ENCODE assay signal across 21 mouse cellular contexts in the genomic region with DNA sequence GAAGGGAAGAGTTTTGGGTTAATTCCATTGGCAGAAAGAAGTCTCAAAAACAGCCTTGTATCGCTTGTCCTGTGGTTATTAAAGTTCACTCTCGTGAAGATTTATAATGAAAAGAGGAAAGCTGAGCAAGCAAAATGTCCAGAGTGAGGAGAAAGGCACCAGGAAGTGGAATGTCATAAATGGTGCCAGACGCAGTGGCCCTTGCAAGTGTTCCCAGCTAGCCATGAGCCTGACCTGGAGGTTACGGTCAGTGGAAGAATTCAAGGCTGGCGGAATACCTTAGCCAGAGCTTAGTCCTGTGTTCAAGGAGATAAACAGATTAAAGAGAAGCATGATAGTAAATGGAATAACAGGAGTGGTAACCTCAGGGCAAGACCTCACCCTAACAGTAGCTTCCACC. TPM values are rescaled to one million over a fixed set of nuclear protein-coding genes. Genes with fewer than 3 reads are reported as not detected.
DNase-seq lines count a peak whose midpoint lies in the region; TF ChIP-seq lines count a peak whose summit lies in the region.
"Had no signal": no experiment of that assay in that cellular context is flagged by ENCODE, and none has a peak within 500 bp of the region (broad histone marks: within the 10 kb centered on the region; RNA-seq: fewer than 3 reads in every experiment).

No protein-coding gene starts in this region.

- peak; percentile 59 for DNase-seq in kidney, adult 2 months
- no peak for DNase-seq in kidney, postnatal 25 days
- DNase-seq in kidney, adult 9 months = peak; percentile 55
- no peak for DNase-seq in kidney, adult 18-20 months
- peak; percentile 21 for DNase-seq in liver, adult 2 months (ENCODE audit: extremely low read depth, low read depth, low spot score)
- no peak for DNase-seq in liver
- DNase-seq: adrenal gland, adult 2 months; adrenal gland, postnatal 10 days; adrenal gland, postnatal 25 days; cerebellum, adult 11 months; cerebellum, adult 18-20 months; cerebellum, adult 8-10 months; cerebellum, adult 9-11 months; cerebellum, postnatal 14 days; cerebellum, postnatal 36 days; embryo, embryonic 11 days had no signal

- H3K4me3 ChIP-seq in kidney, adult 2 months (ENCODE audit: insufficient read depth, low read depth, low read length) = no peak overlapping the region
- no peak overlapping the region for H3K4me3 ChIP-seq in liver, adult 2 months (ENCODE audit: insufficient read depth, low read depth, low read length)
- H3K4me3 ChIP-seq: embryonic facial prominence, embryonic 13.5 days; embryonic facial prominence, embryonic 15.5 days; erythroblast, embryonic 14.5 days; forebrain, embryonic 10.5 days; forebrain, embryonic 12.5 days had no signal

- H3K9ac ChIP-seq in liver, adult 2 months (ENCODE audit: low read depth, low read length) = no peak overlapping the region
- H3K9ac ChIP-seq: embryonic facial prominence, embryonic 13.5 days; embryonic facial prominence, embryonic 15.5 days; forebrain, embryonic 12.5 days had no signal

- no peaks in the 10 kb centered on the region for H3K79me2 ChIP-seq in liver, adult 2 months (ENCODE audit: control insufficient read depth, insufficient read depth, low read length)

- H3K4me1 ChIP-seq in kidney, adult 2 months (ENCODE audit: control insufficient read depth, insufficient read depth, low read length) = peaks cover 5% of the 10 kb centered on the region; the same call in 1 of the 2 replicates
- H3K4me1 ChIP-seq in liver, adult 2 months (ENCODE audit: control insufficient read depth, insufficient read depth, low read length) = peaks cover 2% of the 10 kb centered on the region; the same call in 1 of the 2 replicates
- H3K4me1 ChIP-seq: embryonic facial prominence, embryonic 13.5 days; embryonic facial prominence, embryonic 15.5 days; forebrain, embryonic 10.5 days; forebrain, embryonic 12.5 days had no signal

- peak overlapping the region; percentile 63 for H3K27ac ChIP-seq in kidney, adult 2 months (ENCODE audit: insufficient read depth, low read depth, low read length)
- no peak overlapping the region for H3K27ac ChIP-seq in liver, adult 2 months (replicated peaks; ENCODE audit: insufficient read depth, low read depth, low read length)
- H3K27ac ChIP-seq: embryonic facial prominence, embryonic 13.5 days; embryonic facial prominence, embryonic 15.5 days; forebrain, embryonic 10.5 days; forebrain, embryonic 12.5 days had no signal

- H3K36me3 ChIP-seq in kidney, adult 2 months (ENCODE audit: control insufficient read depth, insufficient read depth, low read length) = peaks cover under 1% of the 10 kb centered on the region
- peaks cover 30% of the 10 kb centered on the region for H3K36me3 ChIP-seq in liver, adult 2 months (ENCODE audit: control insufficient read depth, insufficient read depth, low read length)
- H3K36me3 ChIP-seq: forebrain, embryonic 12.5 days had no signal

- no peak for TF ChIP-seq CTCF in kidney, adult 2 months (conservative IDR thresholded peaks at IDR 0.05; ENCODE audit: insufficient read depth, insufficient read length, low read depth, low read length)
- no peak for TF ChIP-seq CTCF in liver, adult 2 months (IDR thresholded peaks at IDR 0.05; ENCODE audit: low read depth, low read length)

- no peaks in the 10 kb centered on the region for H3K27me3 ChIP-seq in kidney, adult 2 months (replicated peaks; ENCODE audit: control insufficient read depth, insufficient read depth, low read length)
- no peaks in the 10 kb centered on the region for H3K27me3 ChIP-seq in liver, adult 2 months (ENCODE audit: control insufficient read depth, insufficient read depth, low read length)
- H3K27me3 ChIP-seq: embryonic facial prominence, embryonic 13.5 days; embryonic facial prominence, embryonic 15.5 days; forebrain, embryonic 12.5 days had no signal

- no peak for TF ChIP-seq POLR2A in kidney, adult 2 months (IDR thresholded peaks at IDR 0.05; ENCODE audit: low read depth, low read length)
- no peak for TF ChIP-seq POLR2A in liver, adult 2 months (IDR thresholded peaks at IDR 0.05; ENCODE audit: extremely low read depth, insufficient read depth, low read length)

- 43% methylated on average over 5 of the region's 5 CpGs for WGBS in kidney, adult 2 months
- 80% methylated on average over 5 of the region's 5 CpGs for WGBS in liver, adult 2 months

RNA-seq across cellular contexts. Expression of a gene that starts 25.1 kb away (rescaled TPM):
- 8.2 and 9.9 TPM in 2 replicates for polyA plus RNA-seq in kidney, adult 2 months (2012; rRNA removed)
- total RNA-seq in liver, adult 2 months (2014; rRNA removed) = 0.20 and 0.37 TPM in 2 replicates
- 0.05 and 0.10 TPM in 2 replicates for polyA plus RNA-seq in liver, adult 2 months (2012; rRNA removed)

Comparison
In these comparisons a context has a peak if more than half of its experiments do, and no peak if none do; other contexts are left out.
1. DNase-seq: peak in kidney, adult 2 months (single experiment), kidney, adult 9 months (single experiment) and liver, adult 2 months (single experiment); none in kidney, postnatal 25 days (0 of 2), kidney, adult 18-20 months (single experiment) and liver (single experiment).